Mouse (Mus musculus) bone marrow macrophage, adult 2 months (primary cell): Measurements from ENCODE around the gene Flcn.

Experiments used
- CTCF ChIP-seq: IDR thresholded peaks from 2 replicates; pipeline ENCODE4 v1.5.1; 2012; ENCODE audit warnings: low read depth, mild to moderate bottlenecking, low read length, moderate library complexity
- POLR2A ChIP-seq: IDR thresholded peaks from 2 replicates; pipeline ENCODE4 v1.6.1; 2012; ENCODE audit warnings: mild to moderate bottlenecking, low read depth, low read length, borderline replicate concordance

DNA sequence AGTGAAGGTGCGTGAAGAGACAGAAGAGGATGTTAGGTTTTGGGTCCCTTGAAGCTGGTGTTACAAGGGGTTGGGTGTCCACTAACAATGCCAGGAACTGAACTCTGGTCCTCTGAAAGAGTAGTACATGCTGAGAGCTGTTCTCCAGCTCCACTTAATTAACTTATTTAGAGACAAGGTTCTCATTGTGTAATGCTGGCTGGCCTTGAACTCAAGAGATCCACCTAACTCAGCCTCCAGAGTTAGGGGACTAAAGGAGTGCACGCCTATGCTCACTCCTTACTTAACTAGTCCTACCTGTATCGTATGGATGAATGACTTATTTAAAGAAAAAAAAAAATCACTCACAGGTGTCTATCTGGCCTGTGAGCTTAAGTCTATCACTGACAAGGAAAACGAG lies 28.6 kb upstream of the Flcn start:
- TF ChIP-seq CTCF (no peak), POLR2A (no peak)
